ENCODE assay signal across 36 mouse cellular contexts in the genomic region with DNA sequence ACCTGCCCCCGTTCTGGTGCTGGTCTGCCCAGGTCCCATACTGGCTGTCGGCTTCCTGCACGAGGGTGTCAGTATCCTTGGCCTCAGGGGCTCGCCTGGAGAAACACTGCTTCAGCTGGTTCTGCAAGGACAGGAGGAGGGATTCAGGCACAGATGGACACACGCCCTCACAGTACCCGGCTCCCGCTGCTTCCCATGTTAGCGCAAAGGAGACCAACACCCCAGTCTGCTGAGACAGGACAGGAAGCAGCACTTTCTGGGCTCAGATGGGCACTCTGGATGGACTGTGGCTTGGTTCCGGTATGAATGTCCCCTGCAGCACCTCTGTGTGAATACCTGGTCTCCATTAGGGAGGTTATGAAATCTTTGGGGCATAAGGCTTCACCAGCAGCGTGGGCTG. TPM values are rescaled to one million over a fixed set of nuclear protein-coding genes. Genes with fewer than 3 reads are reported as not detected.
DNase-seq lines count a peak whose midpoint lies in the region; ATAC-seq lines count a peak whose summit lies in the region.
"Had no signal": no experiment of that assay in that cellular context is flagged by ENCODE, and none has a peak within 500 bp of the region (broad histone marks: within the 10 kb centered on the region; RNA-seq: fewer than 3 reads in every experiment).

No protein-coding gene starts in this region.

- peak overlapping the region; percentile 13; the same call in 1 of the 2 replicates for H3K27ac ChIP-seq in hindbrain, embryonic 10.5 days
- no peak overlapping the region for H3K27ac ChIP-seq in hindbrain, embryonic 12.5 days
- H3K27ac ChIP-seq in lung, embryonic 15.5 days, result 0 out of 2 replicates have a peak overlapping the region, but pooled peaks have one; percentile 2
- H3K27ac ChIP-seq: embryonic facial prominence, embryonic 12.5 days; hindbrain, embryonic 14.5 days; limb, embryonic 12.5 days; liver, embryonic 15.5 days; midbrain, embryonic 13.5 days; neural tube, embryonic 15.5 days had no signal

- H3K27me3 ChIP-seq in hindbrain, embryonic 10.5 days (ENCODE audit: insufficient read depth, poor library complexity, severe bottlenecking), result no peaks in the 10 kb centered on the region
- no peaks in the 10 kb centered on the region; the same call in 1 of the 2 replicates for H3K27me3 ChIP-seq in hindbrain, embryonic 12.5 days
- H3K27me3 ChIP-seq in lung, embryonic 15.5 days, result no peaks in the 10 kb centered on the region
- H3K27me3 ChIP-seq: embryonic facial prominence, embryonic 12.5 days; limb, embryonic 12.5 days; liver, embryonic 15.5 days; midbrain, embryonic 13.5 days; neural tube, embryonic 15.5 days had no signal

- H3K4me1 ChIP-seq in hindbrain, embryonic 10.5 days (replicated peaks), result peaks cover 33% of the 10 kb centered on the region
- H3K4me1 ChIP-seq in hindbrain, embryonic 12.5 days, result peaks cover 12% of the 10 kb centered on the region
- peaks cover 6% of the 10 kb centered on the region; the same call in 1 of the 2 replicates for H3K4me1 ChIP-seq in lung, embryonic 15.5 days
- H3K4me1 ChIP-seq: embryonic facial prominence, embryonic 12.5 days; limb, embryonic 12.5 days; liver, embryonic 15.5 days had no signal

- intact Hi-C loops in heart, postnatal 10 days (cut with DNase I), result loop anchor here (5.0 kb wide), 1 partner anchor 36 kb away; no protein-coding TSS in a partner anchor

- no peak overlapping the region for H3K9ac ChIP-seq in hindbrain, embryonic 12.5 days
- H3K9ac ChIP-seq in lung, embryonic 15.5 days, result no peak overlapping the region
- H3K9ac ChIP-seq: embryonic facial prominence, embryonic 12.5 days; hindbrain, embryonic 14.5 days; limb, embryonic 12.5 days; liver, embryonic 15.5 days; lung, embryonic 14.5 days; midbrain, embryonic 13.5 days; neural tube, embryonic 15.5 days had no signal

- no peak overlapping the region for H3K4me3 ChIP-seq in hindbrain, embryonic 10.5 days
- H3K4me3 ChIP-seq in hindbrain, embryonic 12.5 days, result no peak overlapping the region
- H3K4me3 ChIP-seq in lung, embryonic 15.5 days, result no peak overlapping the region
- H3K4me3 ChIP-seq: embryonic facial prominence, embryonic 12.5 days; limb, embryonic 12.5 days; liver, embryonic 15.5 days; midbrain, embryonic 13.5 days; neural tube, embryonic 15.5 days had no signal

- H3K36me3 ChIP-seq in hindbrain, embryonic 10.5 days, result peaks cover 11% of the 10 kb centered on the region; the same call in 1 of the 2 replicates
- no peaks in the 10 kb centered on the region for H3K36me3 ChIP-seq in hindbrain, embryonic 12.5 days
- H3K36me3 ChIP-seq in lung, embryonic 15.5 days, result 0 out of 2 replicates have a peak, but pooled peaks cover 9% of the 10 kb centered on the region
- H3K36me3 ChIP-seq: embryonic facial prominence, embryonic 12.5 days; limb, embryonic 12.5 days; midbrain, embryonic 13.5 days; neural tube, embryonic 15.5 days had no signal

- ATAC-seq in hindbrain, embryonic 12.5 days (ENCODE audit: low FRiP score), result no peak
- no peak for ATAC-seq in lung, embryonic 15.5 days (ENCODE audit: borderline replicate concordance, extremely low read depth, low FRiP score, low TSS enrichment)
- ATAC-seq: CD4-positive, CD25-positive, alpha-beta regulatory T cell, adult 4 months; intestine, postnatal 0 days had no signal

- no peak overlapping the region for H3K4me2 ChIP-seq in hindbrain, embryonic 12.5 days (replicated peaks)
- no peak overlapping the region for H3K4me2 ChIP-seq in lung, embryonic 15.5 days
- H3K4me2 ChIP-seq: embryonic facial prominence, embryonic 12.5 days; hindbrain, embryonic 14.5 days; limb, embryonic 12.5 days; liver, embryonic 15.5 days; lung, embryonic 14.5 days; midbrain, embryonic 13.5 days; neural tube, embryonic 15.5 days had no signal

- H3K9me3 ChIP-seq in hindbrain, embryonic 10.5 days, result no peaks in the 10 kb centered on the region
- H3K9me3 ChIP-seq in hindbrain, embryonic 12.5 days (replicated peaks), result no peaks in the 10 kb centered on the region
- H3K9me3 ChIP-seq in lung, embryonic 15.5 days, result no peaks in the 10 kb centered on the region
- H3K9me3 ChIP-seq: embryonic facial prominence, embryonic 12.5 days; limb, embryonic 12.5 days; liver, embryonic 15.5 days; midbrain, embryonic 13.5 days; neural tube, embryonic 15.5 days had no signal

- WGBS in hindbrain, embryonic 10.5 days, result 86% methylated on average over 10 of the region's 10 CpGs
- WGBS in hindbrain, embryonic 12.5 days, result 83% methylated on average over 10 of the region's 10 CpGs
- WGBS in lung, embryonic 15.5 days, result 79% methylated on average over 10 of the region's 10 CpGs

- peak; percentile 86 for DNase-seq in heart, adult 11 months
- DNase-seq in heart, postnatal 10 days, result no peak
- no peak for DNase-seq in hindbrain, embryonic 10.5 days (ENCODE audit: low spot score)
- no peak for DNase-seq in lung, postnatal 14 days
- DNase-seq in gastrocnemius, postnatal 25 days, result no peak
- DNase-seq: adrenal gland, postnatal 14 days; cerebellum, adult 11-12 months; cerebellum, adult 9-11 months; embryo, embryonic 11 days; gastrocnemius, postnatal 36 days; kidney, adult 9 months; kidney, postnatal 10 days; lung, embryonic 14.5 days; lung, postnatal 36 days; retina, postnatal 1 day; spleen, adult 18-20 months; thymus, postnatal 14 days had no signal

RNA-seq across cellular contexts. Expression of a gene that starts 20.1 kb away (rescaled TPM):
- 1 to 10 TPM; 2.0 to 2.1 TPM for total RNA-seq in heart, postnatal 10 days (2021)
- 0.25 and 0.50 TPM in 2 replicates for polyA plus RNA-seq in hindbrain, embryonic 10.5 days (2016; fragmentation: Nextera tagmentation; extraction: Ambion mirVana)
- polyA plus RNA-seq in hindbrain, embryonic 12.5 days (2016; fragmentation: Nextera tagmentation; extraction: Ambion mirVana), result 0.74 and 0.81 TPM in 2 replicates
- polyA plus RNA-seq in lung, embryonic 15.5 days (2015; fragmentation: Nextera tagmentation; extraction: Ambion mirVana), result 0.42 and 0.57 TPM in 2 replicates
- total RNA-seq in gastrocnemius, postnatal 25 days (2021), result 1 to 10 TPM in 1 of 2 experiments, under 1 TPM in 1; 0.62 to 1.5 TPM
- total RNA-seq: megakaryocyte, adult 5-6 weeks had no signal
- polyA plus RNA-seq: CD4-positive, CD25-positive, alpha-beta regulatory T cell, adult 4 months; liver, embryonic 15.5 days had no signal

RNA-seq across cellular contexts. Expression of a gene that starts 31.5 kb away (rescaled TPM):
- not detected for total RNA-seq in heart, postnatal 10 days (2021)
- polyA plus RNA-seq in hindbrain, embryonic 10.5 days (2016; fragmentation: Nextera tagmentation; extraction: Ambion mirVana), result not detected in 2 replicates
- polyA plus RNA-seq in hindbrain, embryonic 12.5 days (2016; fragmentation: Nextera tagmentation; extraction: Ambion mirVana), result not detected in 2 replicates
- polyA plus RNA-seq in lung, embryonic 15.5 days (2015; fragmentation: Nextera tagmentation; extraction: Ambion mirVana), result not detected in 2 replicates
- total RNA-seq in gastrocnemius, postnatal 25 days (2021), result not detected
- total RNA-seq: adrenal gland, postnatal 14 days; gastrocnemius, adult 18-20 months; gastrocnemius, postnatal 36 days; heart, adult 8-10 months; heart, postnatal 25 days; layer of hippocampus, postnatal 10 days; left cerebral cortex, postnatal 25 days; liver, adult 2 months; megakaryocyte, adult 5-6 weeks had no signal
- polyA plus RNA-seq: CD4-positive, CD25-positive, alpha-beta regulatory T cell, adult 4 months; embryonic facial prominence, embryonic 12.5 days; hindbrain, embryonic 14.5 days; intestine, postnatal 0 days; limb, embryonic 12.5 days; liver, adult 2 months; liver, embryonic 15.5 days; lung, embryonic 14.5 days; midbrain, embryonic 13.5 days; neural tube, embryonic 15.5 days; stomach, embryonic 16.5 days; urinary bladder, adult 2 months had no signal
